Mouse (Mus musculus) midbrain, embryonic 11.5 days (tissue): ENCODE results near the gene Pde3b. TPM values are rescaled to one million over a fixed set of nuclear protein-coding genes. Genes with fewer than 3 reads are reported as not detected.
A peak's percentile ranks its signal among the peaks of the same experiment; 100 is the strongest.

ENCODE experiments used
- ATAC-seq: fragments of 200-750 bp; cut with Nextera tagmentation; 2 replicates; pipeline ENCODE4 v1.8.0; 2017; ENCODE audit warnings: moderate TSS enrichment, moderate library complexity; ENCODE audit not compliant: low FRiP score
- DNase-seq: peaks from one replicate; pipeline ENCODE4 v3.0.0; 2015; ENCODE audit warnings: low spot score; ENCODE audit errors: missing footprints
- H3K27ac ChIP-seq: fragments of 300-500 bp; sonication (generic); 2 replicates; pipeline ENCODE4 v1.5.1; 2014; ENCODE audit warnings: low read depth, low read length
- H3K27me3 ChIP-seq: fragments of 300-500 bp; sonication (generic); 2 replicates; pipeline ENCODE4 v1.6.1; 2014; ENCODE audit warnings: mild to moderate bottlenecking, low read length, moderate library complexity, mixed read lengths; ENCODE audit not compliant: control insufficient read depth, insufficient read depth
- H3K36me3 ChIP-seq: fragments of 300-500 bp; sonication (generic); 2 replicates; pipeline ENCODE4 v1.6.1; 2014; ENCODE audit warnings: mild to moderate bottlenecking, low read length, moderate library complexity, mixed read lengths; ENCODE audit not compliant: control insufficient read depth, insufficient read depth
- H3K4me1 ChIP-seq: fragments of 300-500 bp; sonication (generic); 2 replicates; pipeline ENCODE4 v1.6.1; 2014; ENCODE audit warnings: low read length; ENCODE audit not compliant: control insufficient read depth, insufficient read depth
- H3K4me2 ChIP-seq: fragments of 300-500 bp; sonication (generic); 2 replicates; pipeline ENCODE4 v1.6.1; 2014; ENCODE audit warnings: mild to moderate bottlenecking, moderate library complexity
- H3K4me3 ChIP-seq: fragments of 300-500 bp; sonication (generic); 2 replicates; pipeline ENCODE4 v1.5.1; 2014; ENCODE audit warnings: low read depth, low read length
- H3K9ac ChIP-seq: fragments of 300-500 bp; sonication (generic); 2 replicates; pipeline ENCODE4 v1.6.1; 2014; ENCODE audit warnings: low read length
- H3K9me3 ChIP-seq: fragments of 300-500 bp; sonication (generic); 2 replicates; pipeline ENCODE4 v1.6.1; 2016; ENCODE audit warnings: low read length; ENCODE audit not compliant: control insufficient read depth
- WGBS: fragments of 180-500 bp; shearing (Covaris S2); extraction: QIAGEN DNeasy Blood & Tissue Kit; methylation state at CpG from one replicate; pipeline ENCODE4 v1.1.7; 2014; 5-methylcytosine and 5-hydroxymethylcytosine counted together
- polyA plus RNA-seq: library from polyadenylated mRNA; unstranded; fragments of >200 nt; fragmentation: Nextera tagmentation; extraction: Ambion mirVana; gene quantifications from 2 replicates; pipeline ENCODE4 v1.2.1, GENCODE M21; 2014

Gene Pde3b
- polyA plus RNA-seq, 1 experiment from 2014 or later = 12.5 TPM

DNA sequence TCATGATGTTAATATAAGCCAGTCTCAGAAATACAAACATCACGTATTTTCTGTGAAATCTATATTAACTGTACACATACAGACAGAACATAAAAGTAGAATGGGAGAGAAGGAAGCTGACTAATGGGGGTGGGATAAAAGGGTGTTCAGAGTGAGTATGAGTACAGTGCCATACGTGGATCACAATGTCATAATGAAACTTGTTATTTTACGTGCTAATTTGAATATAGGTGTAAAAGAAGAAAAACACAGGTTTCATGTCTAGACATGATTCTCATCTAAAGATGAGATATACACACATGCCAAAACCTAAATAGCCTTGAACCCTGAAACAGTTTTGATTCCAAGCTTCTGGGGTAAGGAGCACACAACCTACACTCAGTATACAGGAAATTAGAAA, 51.3 kb downstream of the Pde3b start:
- no peak overlapping the region for H3K4me3 ChIP-seq
- H3K4me1 ChIP-seq = no peaks in the 10 kb centered on the region
- H3K9ac ChIP-seq = no peak overlapping the region
- DNase-seq = peak; percentile 60
- no peaks in the 10 kb centered on the region for H3K36me3 ChIP-seq
- 93% methylated on average over 3 of the region's 3 CpGs for WGBS
- H3K27me3 ChIP-seq = no peaks in the 10 kb centered on the region
- no peak overlapping the region for H3K4me2 ChIP-seq
- no peak for ATAC-seq
- H3K27ac ChIP-seq = no peak overlapping the region
- H3K9me3 ChIP-seq = no peaks in the 10 kb centered on the region

DNA sequence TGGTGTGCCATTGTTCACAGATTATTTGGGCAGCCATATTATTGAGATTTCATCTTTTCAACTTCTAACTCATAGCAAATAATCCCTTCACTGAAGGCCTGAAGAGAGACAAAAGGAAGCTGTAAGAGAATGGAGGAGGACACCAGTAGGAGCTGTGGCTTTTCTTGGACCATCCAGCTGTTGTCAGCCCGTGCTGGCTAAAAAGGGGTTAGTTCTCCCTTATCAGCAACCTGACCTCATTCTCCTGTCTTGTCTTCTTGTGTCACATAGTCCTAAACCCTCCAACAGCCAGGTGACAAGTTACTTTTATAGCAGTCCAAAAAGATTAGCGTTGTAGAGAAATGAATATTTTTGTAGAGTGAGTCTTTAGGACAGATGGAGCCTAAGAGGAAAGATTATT, 57.4 kb downstream of the Pde3b start:
- peak; percentile 53 for DNase-seq
- no peak for ATAC-seq
- H3K4me1 ChIP-seq = peaks cover 2% of the 10 kb centered on the region; the same call in 1 of the 2 replicates
- no peaks in the 10 kb centered on the region for H3K9me3 ChIP-seq
- H3K9ac ChIP-seq = no peak overlapping the region
- 55% methylated on average over 2 of the region's 2 CpGs for WGBS
- no peaks in the 10 kb centered on the region for H3K27me3 ChIP-seq
- no peak overlapping the region for H3K27ac ChIP-seq
- no peak overlapping the region for H3K4me3 ChIP-seq
- no peaks in the 10 kb centered on the region for H3K36me3 ChIP-seq
- no peak overlapping the region for H3K4me2 ChIP-seq

DNA sequence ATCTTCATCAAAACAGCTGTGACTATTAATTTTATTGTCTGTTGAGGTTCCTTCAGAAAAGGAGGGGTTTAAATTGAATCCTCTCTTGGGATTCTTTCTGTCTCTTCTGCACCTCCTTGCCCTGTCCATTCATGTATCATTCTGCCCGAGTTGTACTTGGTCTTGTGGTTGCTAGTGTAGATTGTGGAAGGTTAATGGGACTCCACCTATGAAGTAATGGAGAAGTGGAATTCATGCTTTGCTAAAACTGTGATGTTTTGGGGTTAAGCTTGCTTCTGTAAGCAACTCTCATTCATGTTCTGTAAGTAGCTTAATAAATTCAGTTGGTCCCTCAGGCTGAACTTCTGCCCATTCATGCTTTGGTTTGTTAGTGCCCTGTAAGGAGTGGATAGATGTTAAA, 59.8 kb downstream of the Pde3b start:
- Histone ChIP-seq H3K27ac (no peak overlapping the region), H3K4me1 (peaks cover 2% of the 10 kb centered on the region; the same call in 1 of the 2 replicates), H3K4me3 (no peak overlapping the region), H3K27me3 (no peaks in the 10 kb centered on the region), H3K4me2 (no peak overlapping the region), H3K9ac (no peak overlapping the region), H3K9me3 (no peaks in the 10 kb centered on the region), H3K36me3 (no peaks in the 10 kb centered on the region)
- WGBS = 78% methylated on average over 1 of the region's 1 CpGs
- ATAC-seq (no peak), DNase-seq (peak; percentile 69)

DNA sequence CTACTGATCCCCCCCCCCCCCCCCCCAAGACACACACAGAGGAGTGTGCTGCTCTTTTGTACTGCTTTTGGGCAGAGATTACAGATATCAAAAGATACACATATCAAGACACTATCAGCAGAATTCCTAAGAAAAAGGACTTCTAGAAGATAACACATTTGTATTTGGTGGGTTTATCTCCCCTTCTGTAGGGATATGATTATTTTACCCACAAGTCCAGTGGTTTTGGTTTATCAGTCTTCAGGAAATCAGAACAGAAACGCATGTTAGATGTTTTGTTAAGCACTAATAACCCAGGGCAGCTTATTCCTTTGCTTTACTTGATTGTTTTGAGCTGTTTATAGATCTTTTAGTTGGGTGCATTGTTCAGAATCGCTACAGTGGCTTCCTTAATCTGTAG, 62.8 kb downstream of the Pde3b start:
- Histone ChIP-seq H3K27ac (no peak overlapping the region), H3K4me1 (no peaks in the 10 kb centered on the region; the same call in 1 of the 2 replicates), H3K4me3 (no peak overlapping the region), H3K9me3 (no peaks in the 10 kb centered on the region), H3K27me3 (no peaks in the 10 kb centered on the region), H3K36me3 (no peaks in the 10 kb centered on the region), H3K9ac (no peak overlapping the region), H3K4me2 (no peak overlapping the region)
- ATAC-seq (no peak), DNase-seq (peak; percentile 21)
- WGBS = 88% methylated on average over 2 of the region's 2 CpGs

DNA sequence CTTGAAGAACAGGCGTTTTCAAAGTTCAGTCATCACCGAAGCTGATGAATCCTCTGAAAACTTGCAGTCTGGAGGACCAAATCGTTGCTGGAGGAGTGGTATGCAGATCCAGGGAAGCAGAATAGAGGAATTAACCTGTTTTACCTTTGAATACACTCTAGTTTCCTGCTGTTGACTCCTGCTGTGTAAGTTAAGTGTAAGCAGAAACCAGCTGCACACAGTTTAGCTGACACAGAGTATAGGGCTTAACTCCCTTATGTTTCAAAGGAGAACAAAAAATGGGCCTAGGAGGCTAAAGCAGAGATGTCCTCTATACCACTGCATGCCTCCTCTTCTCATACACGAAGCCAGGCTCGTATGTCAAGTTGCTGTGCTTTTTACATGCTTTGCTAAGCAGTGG, 63.8 kb downstream of the Pde3b start:
- no peak overlapping the region for H3K4me3 ChIP-seq
- 12% methylated on average over 5 of the region's 5 CpGs for WGBS
- ATAC-seq (no peak), DNase-seq (peak; percentile 88)
- no peak overlapping the region for H3K27ac ChIP-seq
- H3K4me1 ChIP-seq = no peaks in the 10 kb centered on the region; the same call in 1 of the 2 replicates
- no peaks in the 10 kb centered on the region for H3K9me3 ChIP-seq
- H3K36me3 ChIP-seq = no peaks in the 10 kb centered on the region
- H3K9ac ChIP-seq = no peak overlapping the region
- H3K4me2 ChIP-seq = no peak overlapping the region
- H3K27me3 ChIP-seq = no peaks in the 10 kb centered on the region

DNA sequence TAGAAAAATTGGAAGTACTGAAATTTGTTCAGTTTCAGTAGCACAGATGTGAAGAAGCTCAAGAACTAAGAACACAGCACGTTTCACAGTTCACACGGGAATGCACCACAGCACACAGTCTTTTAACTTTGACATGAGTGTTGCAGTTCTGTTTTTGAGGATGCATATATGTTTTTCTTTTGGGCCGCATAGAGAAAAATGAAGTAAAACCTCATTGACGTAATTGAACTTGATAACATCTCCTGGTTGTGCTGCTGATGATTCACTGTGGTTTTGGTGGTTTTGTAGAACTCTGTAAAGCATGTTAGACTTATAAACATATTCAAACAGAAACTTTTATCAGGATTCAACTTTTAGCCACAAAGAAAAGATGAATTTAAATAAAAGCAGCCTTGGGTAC, 64.7 kb downstream of the Pde3b start:
- Histone ChIP-seq H3K9ac (no peak overlapping the region), H3K4me3 (no peak overlapping the region), H3K9me3 (no peaks in the 10 kb centered on the region), H3K27ac (no peak overlapping the region), H3K36me3 (no peaks in the 10 kb centered on the region), H3K4me2 (no peak overlapping the region), H3K27me3 (no peaks in the 10 kb centered on the region), H3K4me1 (no peaks in the 10 kb centered on the region; the same call in 1 of the 2 replicates)
- DNase-seq (peak; percentile 35), ATAC-seq (no peak)
- 76% methylated on average over 4 of the region's 4 CpGs for WGBS

DNA sequence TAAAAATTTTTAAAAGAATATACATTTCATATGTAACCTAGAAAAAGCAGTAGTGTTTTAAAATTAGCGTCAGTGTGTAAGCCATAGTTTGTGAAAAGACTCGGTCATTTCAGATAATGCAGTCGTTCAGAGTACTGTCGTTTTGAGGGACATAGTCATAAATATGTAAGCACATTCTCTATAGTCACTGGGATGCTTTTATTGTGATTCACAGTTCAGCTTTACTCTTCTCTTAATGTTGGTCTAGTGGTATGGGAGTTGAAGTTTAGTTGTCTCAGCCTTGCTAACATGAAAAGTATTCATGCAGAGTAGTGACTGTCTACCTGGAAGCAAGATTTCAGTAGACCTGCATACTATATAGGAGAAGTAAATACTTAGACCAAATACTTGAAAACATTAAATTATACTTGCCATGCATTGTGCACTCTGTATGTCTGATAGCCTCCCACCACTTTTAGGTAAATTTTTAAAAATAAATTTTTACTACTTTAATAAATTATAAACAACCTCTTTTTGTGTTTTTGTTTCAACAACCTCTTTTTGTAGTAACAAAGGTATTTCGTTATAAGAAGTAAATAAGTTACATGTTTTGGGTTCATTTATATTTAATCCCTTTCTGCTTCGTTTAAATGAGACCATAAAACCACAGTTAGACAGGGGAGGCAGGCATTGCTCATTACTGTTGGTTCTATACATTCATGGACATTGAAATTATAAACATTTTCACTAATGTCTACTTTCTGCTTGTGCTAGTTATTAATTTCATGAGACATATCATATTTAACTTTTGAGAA, 65.3 kb downstream of the Pde3b start:
- no peak overlapping the region for H3K4me3 ChIP-seq
- H3K4me2 ChIP-seq = no peak overlapping the region
- H3K27me3 ChIP-seq = no peaks in the 10 kb centered on the region
- no peaks in the 10 kb centered on the region; the same call in 1 of the 2 replicates for H3K4me1 ChIP-seq
- no peak overlapping the region for H3K9ac ChIP-seq
- no peak overlapping the region for H3K27ac ChIP-seq
- no peak for ATAC-seq
- H3K36me3 ChIP-seq = no peaks in the 10 kb centered on the region
- peak; percentile 78 for DNase-seq
- 84% methylated on average over 6 of the region's 6 CpGs for WGBS
- no peaks in the 10 kb centered on the region for H3K9me3 ChIP-seq

DNA sequence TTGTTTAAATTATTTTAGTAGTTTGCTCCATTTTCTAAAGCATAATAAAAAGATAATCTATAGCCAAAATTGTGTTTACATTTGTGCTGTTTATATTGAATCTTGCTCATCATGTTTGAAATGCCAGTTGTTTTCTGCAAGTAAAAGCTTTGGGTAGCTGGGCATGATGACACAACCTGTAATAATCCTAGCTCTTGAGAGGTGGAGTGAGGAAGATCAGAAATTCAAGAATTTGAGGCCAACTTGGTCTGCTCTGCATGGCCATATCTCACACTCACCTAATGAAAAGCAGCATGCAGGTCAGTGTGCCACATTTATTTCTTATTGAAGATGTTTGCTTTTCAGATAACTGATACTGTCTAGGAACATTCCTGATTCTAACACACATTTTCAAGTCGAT, 65.9 kb downstream of the Pde3b start:
- H3K4me2 ChIP-seq = no peak overlapping the region
- no peaks in the 10 kb centered on the region for H3K9me3 ChIP-seq
- no peaks in the 10 kb centered on the region for H3K27me3 ChIP-seq
- no peak for ATAC-seq
- DNase-seq = peak; percentile 62
- no peak overlapping the region for H3K4me3 ChIP-seq
- no peak overlapping the region for H3K9ac ChIP-seq
- H3K4me1 ChIP-seq = no peaks in the 10 kb centered on the region; the same call in 1 of the 2 replicates
- 71% methylated on average over 1 of the region's 1 CpGs for WGBS
- no peaks in the 10 kb centered on the region for H3K36me3 ChIP-seq
- no peak overlapping the region for H3K27ac ChIP-seq

DNA sequence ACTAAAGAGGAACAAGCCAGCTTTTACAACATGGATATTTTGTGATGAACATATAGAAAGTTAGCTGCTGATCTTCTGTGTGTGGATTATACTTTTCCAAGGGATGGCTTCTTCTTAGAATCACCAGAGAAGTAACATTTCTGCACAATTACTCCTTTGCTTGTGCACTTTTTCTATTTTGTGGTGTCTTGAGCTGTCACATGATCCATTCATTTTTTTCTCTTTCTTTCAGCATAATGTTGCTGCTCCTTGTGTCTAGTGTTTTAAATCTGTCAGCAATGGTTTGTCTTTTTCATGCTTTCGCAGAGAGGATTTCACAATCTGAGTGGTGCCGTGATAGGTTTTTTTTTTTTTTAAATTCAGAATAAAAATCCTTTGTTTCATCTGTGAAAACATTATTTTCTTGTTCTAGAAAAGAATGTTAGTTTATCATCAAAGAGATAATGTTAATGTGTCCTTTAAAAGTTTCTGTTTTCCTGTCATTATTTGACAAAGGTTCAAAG, 66.4 kb downstream of the Pde3b start:
- no peak overlapping the region for H3K9ac ChIP-seq
- H3K36me3 ChIP-seq = no peaks in the 10 kb centered on the region
- DNase-seq (peak; percentile 53), ATAC-seq (no peak)
- H3K27me3 ChIP-seq = no peaks in the 10 kb centered on the region
- H3K9me3 ChIP-seq = no peaks in the 10 kb centered on the region
- 83% methylated on average over 2 of the region's 2 CpGs for WGBS
- no peak overlapping the region for H3K4me3 ChIP-seq
- H3K4me1 ChIP-seq = no peaks in the 10 kb centered on the region; the same call in 1 of the 2 replicates
- H3K27ac ChIP-seq = no peak overlapping the region
- no peak overlapping the region for H3K4me2 ChIP-seq
